Mouse (Mus musculus): Measurements from ENCODE around the gene Bcl6.

GRCm38 (mm10) chr16:23947654-23948053 lies 41.0 kb downstream of the Bcl6 start:
- TF ChIP-seq POLR2A (IDR thresholded peaks at IDR 0.05; ENCODE audit: extremely low read depth, insufficient read depth, low read length), result no peak
- no peak for TF ChIP-seq CTCF (IDR thresholded peaks at IDR 0.05; ENCODE audit: extremely low read depth, insufficient read depth, low read length)

Measured in cortical plate, adult 2 months (tissue).